Mouse (Mus musculus): ENCODE measurements around the gene Tle6.
A peak's percentile ranks its signal among the peaks of the same experiment; 100 is the strongest.

Gene Tle6

GRCm38 (mm10) chr10:81565257-81566228 is 35.3 kb downstream of the Tle6 start:
- peak in 1 of 2 experiments; percentile 51 for DNase-seq (ENCODE audit: inconsistent age in 2 of 2, low spot score in 1 of 2)

- DNase-seq (ENCODE audit: inconsistent age in 2 of 2, low spot score in 1 of 2): peak; percentile 66 to 79
These were observed 36.1 kb downstream of the Tle6 start for GRCm38 (mm10) chr10:81564734-81565133.

DNA sequence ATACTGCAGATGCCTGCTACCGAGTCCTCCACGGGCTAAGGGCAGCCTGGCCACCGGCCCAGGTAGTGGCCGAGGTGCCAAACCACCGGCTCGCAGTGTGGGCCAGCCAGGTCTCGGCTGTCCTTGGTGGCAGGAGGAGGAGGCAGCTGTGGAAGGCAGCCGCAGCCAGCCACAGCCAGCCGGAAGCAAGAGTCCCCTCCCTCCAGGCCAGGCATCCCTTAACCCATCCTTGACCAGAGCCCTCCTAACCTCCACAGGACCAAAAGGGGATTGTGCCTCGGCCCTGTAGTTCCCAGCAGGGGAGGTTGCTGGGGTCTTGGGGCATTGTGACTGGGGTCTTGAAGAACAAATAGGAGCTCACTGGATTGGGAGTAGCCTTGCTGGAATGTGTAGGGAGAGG is 36.7 kb downstream of the Tle6 start:
- peak; percentile 84 for DNase-seq (ENCODE audit: inconsistent age in 2 of 2, low spot score in 1 of 2)

- DNase-seq (ENCODE audit: inconsistent age in 2 of 2, low spot score in 1 of 2): peak; percentile 89 to 95
These were observed 37.4 kb downstream of the Tle6 start for GRCm38 (mm10) chr10:81563481-81563880.

GRCm38 (mm10) chr10:81562411-81562810 is 38.5 kb downstream of the Tle6 start:
- peak in 1 of 2 experiments; percentile 60 for DNase-seq (ENCODE audit: inconsistent age in 2 of 2, low spot score in 1 of 2)

GRCm38 (mm10) chr10:81560719-81561459 is 40.0 kb downstream of the Tle6 start:
- peak; percentile 79 to 86 for DNase-seq (ENCODE audit: inconsistent age in 2 of 2, low spot score in 1 of 2)

DNA sequence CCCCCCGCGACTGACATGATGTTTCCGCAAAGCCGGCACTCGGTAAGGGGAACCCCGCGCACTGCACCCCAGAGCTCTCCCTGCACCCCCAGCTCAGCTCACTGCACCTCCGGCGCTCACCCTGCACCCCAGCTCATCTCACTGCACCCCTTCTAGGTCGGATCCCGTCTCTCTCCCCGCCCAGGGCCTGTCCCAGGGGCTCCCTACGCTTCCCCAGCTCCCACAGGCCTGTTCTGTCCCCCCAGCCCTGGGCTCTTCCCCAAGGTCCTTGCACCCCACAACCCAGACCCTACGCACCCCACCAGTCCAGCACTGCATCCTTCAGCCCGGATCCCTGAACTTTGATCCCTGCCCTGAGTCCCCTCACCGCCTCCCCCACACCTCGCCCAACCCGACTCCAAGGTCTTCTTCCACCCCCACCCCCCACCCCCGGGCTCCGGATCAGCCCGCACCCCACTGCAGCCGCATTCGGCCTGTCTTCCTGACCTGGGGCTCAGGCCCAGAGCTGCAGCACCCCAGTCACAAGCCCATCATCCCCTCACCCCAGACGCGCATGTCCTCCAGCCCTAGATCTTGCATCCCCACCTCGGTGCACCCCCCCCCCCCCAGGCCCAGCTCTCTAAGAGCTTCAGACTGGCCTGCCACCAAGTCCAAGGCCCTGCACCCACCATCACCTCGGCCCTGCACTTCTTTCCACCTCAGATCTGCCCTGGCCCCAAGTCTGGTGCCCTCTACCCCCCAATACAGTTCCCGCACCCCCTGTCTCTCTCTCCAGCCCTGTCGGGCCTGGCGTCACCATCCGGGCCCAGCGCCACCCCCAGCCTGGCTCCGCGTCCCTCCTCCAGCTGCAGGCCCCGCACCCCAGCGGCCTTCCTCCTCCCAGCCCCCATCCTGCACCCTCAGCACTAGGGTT is 41.0 kb downstream of the Tle6 start:
- peak; percentile 85 to 93 for DNase-seq (ENCODE audit: inconsistent age in 2 of 2, low spot score in 1 of 2)

GRCm38 (mm10) chr10:81559163-81559626 is 41.7 kb downstream of the Tle6 start, which contains the start of gene Aes:
Gene Aes, plus strand, starts transcription at chr10:81559488.
- peak; percentile 96 to 97 for DNase-seq (ENCODE audit: inconsistent age in 2 of 2, low spot score in 1 of 2)

- DNase-seq (ENCODE audit: inconsistent age in 2 of 2, low spot score in 1 of 2): no peak
These were observed 43.4 kb downstream of the Tle6 start for GRCm38 (mm10) chr10:81557491-81557890.

GRCm38 (mm10) chr10:81556282-81556681 is 44.6 kb downstream of the Tle6 start:
- no peak for DNase-seq (ENCODE audit: inconsistent age in 2 of 2, low spot score in 1 of 2)

DNA sequence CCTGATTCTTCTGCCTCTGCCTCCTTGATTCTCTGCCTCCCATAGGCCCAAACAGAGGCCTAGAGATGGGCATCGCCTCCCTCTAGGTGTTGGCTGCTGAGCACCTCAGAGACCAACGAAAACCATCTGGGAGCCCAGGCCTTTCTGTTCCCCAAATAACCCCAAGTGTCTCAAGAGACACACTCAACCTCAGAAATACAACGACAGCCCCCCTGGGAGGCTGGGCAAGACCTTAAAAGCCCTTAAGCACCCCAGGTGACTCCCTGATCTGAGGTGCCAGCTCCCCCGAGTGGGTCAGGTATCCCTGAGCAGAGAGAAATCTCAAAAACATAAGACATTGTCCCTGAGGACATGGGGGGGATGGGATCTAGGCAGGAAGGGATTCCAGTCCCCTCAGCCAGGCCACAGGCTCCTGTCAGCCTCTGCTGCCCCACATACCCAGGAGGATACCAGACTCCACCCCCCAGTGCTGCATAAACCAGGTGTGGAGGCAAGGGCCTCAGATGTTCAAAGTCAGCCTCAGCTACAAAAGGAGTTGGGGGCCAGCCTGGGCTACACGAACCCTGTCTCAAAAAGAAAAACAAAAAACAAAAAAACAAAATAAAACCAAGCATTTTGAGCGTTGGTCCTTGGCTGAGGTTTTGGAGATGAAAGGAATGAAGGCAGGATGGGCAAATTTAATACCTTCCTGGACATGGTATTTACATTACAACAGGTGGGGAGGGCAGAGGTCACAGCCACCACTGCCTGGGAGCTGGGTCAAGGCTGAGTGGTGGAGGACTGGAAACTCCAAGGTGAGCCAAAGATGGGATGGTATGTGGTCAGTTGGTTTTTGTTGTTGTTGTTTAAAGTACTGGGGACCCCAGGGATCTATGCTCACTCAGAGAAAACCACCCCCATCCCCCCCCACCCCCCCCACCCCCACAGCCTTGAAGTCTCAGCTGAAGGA is 46.8 kb downstream of the Tle6 start:
- DNase-seq (ENCODE audit: inconsistent age in 2 of 2, low spot score in 1 of 2): no peak

- no peak for DNase-seq (ENCODE audit: inconsistent age in 2 of 2, low spot score in 1 of 2)
These were observed 47.6 kb downstream of the Tle6 start for GRCm38 (mm10) chr10:81553232-81553631.

GRCm38 (mm10) chr10:81551597-81552102 is 49.2 kb downstream of the Tle6 start:
- peak; percentile 90 to 94 for DNase-seq (ENCODE audit: inconsistent age in 2 of 2, low spot score in 1 of 2)

DNA sequence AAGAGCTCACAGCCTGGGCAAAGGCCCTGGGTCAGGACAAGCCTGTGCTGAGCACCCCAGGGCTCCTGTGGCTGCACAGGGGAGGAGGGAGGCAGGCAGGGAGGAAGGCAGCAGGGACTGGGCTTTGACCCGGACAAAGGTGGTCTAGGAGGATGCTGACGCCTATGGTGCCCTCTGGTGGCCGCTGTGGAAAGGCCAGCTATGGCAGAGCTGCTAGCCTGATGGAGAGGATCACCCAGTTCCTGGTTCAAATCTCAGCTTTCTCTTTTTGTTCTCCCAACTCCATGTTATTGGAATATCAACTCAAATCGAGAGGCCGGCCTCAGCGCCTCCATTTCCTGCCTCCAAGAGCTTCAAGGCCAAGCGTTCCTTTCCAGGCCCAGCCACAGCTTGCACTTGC is 50.6 kb downstream of the Tle6 start:
- DNase-seq (ENCODE audit: inconsistent age in 2 of 2, low spot score in 1 of 2): peak; percentile 70 to 84

DNA sequence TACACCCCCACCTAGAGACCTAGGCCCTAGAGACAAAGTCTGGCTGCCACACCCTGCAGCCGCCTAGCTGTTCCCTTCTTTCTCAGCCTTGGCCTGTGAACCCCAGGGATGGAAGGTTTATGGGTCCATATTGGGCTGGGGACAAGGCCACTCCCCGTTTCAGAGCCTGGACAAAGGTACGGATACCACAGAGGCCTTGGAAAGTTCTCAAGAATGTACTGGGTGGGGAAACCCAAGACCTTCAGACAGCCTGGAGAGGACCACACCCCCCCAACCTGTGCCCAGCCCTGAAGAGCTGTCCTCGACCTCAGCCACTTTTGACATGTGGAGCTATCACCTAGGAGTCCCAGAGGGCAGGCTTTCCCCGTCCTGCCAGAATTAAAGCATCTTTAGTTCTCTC is 51.9 kb downstream of the Tle6 start:
- DNase-seq (ENCODE audit: inconsistent age in 2 of 2, low spot score in 1 of 2): no peak

DNA sequence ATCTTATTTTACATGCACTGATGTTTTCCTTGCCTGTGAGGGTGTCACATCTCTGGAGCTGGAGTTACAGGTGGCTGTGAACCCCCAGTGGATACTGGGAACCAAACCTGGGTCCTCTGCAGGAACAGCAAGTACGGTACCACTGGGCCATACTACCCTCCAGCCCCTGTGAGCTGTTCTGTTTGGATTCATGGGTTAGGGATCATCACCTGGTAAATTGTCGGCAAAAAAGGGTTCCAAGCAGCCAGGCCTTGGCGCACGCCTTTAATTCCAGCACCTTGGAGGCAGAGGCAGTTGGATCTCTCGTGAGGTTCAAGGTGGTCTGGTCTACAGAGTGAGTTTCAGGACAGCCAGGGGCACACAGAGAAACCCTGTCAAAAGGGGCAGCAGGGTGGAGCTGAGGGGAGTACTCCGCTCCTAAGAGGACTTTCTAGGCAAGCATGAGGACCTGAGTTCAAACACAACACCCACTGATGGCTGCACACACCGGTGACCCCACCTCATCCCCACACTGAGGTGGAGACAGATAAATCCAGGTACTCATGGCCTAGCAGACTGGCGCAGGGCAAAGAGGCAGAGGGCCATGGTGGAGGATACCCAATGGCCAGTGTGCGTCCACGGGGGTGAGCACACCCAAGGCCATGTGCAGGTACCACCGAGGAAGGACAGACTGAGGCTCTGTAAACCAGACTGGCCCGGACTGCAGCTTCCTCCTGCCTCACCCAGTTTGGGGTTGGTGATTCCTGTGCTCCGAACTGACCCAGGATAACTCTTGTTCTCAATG is 53.9 kb downstream of the Tle6 start:
- DNase-seq (ENCODE audit: inconsistent age in 2 of 2, low spot score in 1 of 2): no peak

DNA sequence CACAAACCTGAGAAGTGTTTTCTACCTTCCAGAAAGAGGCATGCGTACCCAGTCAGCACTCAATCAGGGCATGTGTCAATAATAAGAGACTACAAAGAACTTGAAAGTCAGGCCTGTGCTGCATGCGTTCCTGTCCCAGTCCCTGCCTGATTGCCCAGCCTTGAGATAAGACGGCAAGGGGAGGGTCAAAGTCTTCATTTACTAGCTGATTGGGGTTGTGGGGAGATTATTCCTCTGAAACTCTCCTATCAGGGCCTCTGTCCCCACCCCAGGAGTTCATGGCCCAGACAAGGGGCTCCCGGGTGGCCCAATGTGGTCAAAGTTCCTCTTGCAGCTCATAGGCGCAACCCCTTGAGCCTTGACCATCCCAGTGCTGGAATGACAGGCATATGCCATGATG is 54.5 kb downstream of the Tle6 start:
- DNase-seq (ENCODE audit: inconsistent age in 2 of 2, low spot score in 1 of 2): no peak

- DNase-seq (ENCODE audit: inconsistent age in 2 of 2, low spot score in 1 of 2): peak; percentile 100
These were observed 55.6 kb downstream of the Tle6 start, which contains the start of gene Gna11 for GRCm38 (mm10) chr10:81545161-81545747. Gene Gna11, minus strand, starts transcription at chr10:81545190.
